In the genomic region with DNA sequence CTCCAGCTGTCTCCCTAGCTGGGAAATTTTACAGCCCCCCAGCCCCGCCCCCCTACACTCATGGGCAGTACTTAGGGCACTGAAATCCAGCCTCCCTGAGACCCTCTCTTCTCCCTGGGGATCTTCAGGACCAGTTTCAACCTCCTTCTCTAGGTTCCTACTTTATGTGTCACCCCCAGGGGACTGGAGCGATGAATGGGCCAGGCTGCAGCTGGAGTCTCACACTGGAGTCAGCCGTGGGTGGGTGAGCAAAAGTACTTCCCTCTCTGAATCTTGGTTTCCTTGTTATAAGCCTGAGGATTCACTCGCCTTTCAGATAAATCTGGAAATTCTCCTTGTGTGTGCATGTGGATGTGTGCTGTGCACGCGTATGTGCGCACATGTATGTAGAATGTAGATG, we compare ENCODE assay signal across 11 mouse cellular contexts.
"Had no signal": no experiment of that assay in that cellular context is flagged by ENCODE, and none has a peak within 500 bp of the region (broad histone marks: within the 10 kb centered on the region; RNA-seq: fewer than 3 reads in every experiment).

No protein-coding gene starts in this region.

- H3K4me1 ChIP-seq: liver, embryonic 15.5 days; midbrain, embryonic 12.5 days; stomach, embryonic 15.5 days had no signal

- H3K36me3 ChIP-seq: limb, embryonic 10.5 days; liver, embryonic 15.5 days; midbrain, embryonic 12.5 days; stomach, embryonic 15.5 days had no signal

- H3K27ac ChIP-seq: limb, embryonic 10.5 days; liver, embryonic 15.5 days; midbrain, embryonic 12.5 days; stomach, embryonic 15.5 days had no signal

- H3K4me2 ChIP-seq: liver, embryonic 11.5 days; liver, embryonic 15.5 days; midbrain, embryonic 12.5 days; stomach, embryonic 15.5 days had no signal

- H3K4me3 ChIP-seq: limb, embryonic 10.5 days; liver, embryonic 15.5 days; midbrain, embryonic 12.5 days; stomach, embryonic 15.5 days had no signal

- H3K9ac ChIP-seq: liver, embryonic 15.5 days; midbrain, embryonic 12.5 days; stomach, embryonic 15.5 days had no signal

- DNase-seq: kidney, postnatal 25 days; lung, adult 2 months; lung, postnatal 10 days; lung, postnatal 4 days; thymus, adult 2 months; thymus, postnatal 25 days had no signal

- H3K9me3 ChIP-seq: limb, embryonic 10.5 days; liver, embryonic 15.5 days; midbrain, embryonic 12.5 days; stomach, embryonic 15.5 days had no signal

- H3K27me3 ChIP-seq: midbrain, embryonic 12.5 days; stomach, embryonic 15.5 days had no signal
